Mouse (Mus musculus) limb, embryonic 14.5 days (tissue): ENCODE results near the gene Nabp1. TPM values are rescaled to one million over a fixed set of nuclear protein-coding genes. Genes with fewer than 3 reads are reported as not detected.

Source experiments
- ATAC-seq: fragments of 200-750 bp; cut with Nextera tagmentation; 2 replicates; pipeline ENCODE4 v1.8.0; 2017; ENCODE audit warnings: low read depth, moderate number of reproducible peaks, moderate TSS enrichment; ENCODE audit not compliant: low FRiP score
- DNase-seq: peaks from one replicate; pipeline ENCODE4 v3.0.0-alpha.2; 2015; ENCODE audit warnings: low spot score
- H3K27ac ChIP-seq: fragments of 300-500 bp; sonication (generic); replicated peaks from 2 replicates; pipeline ENCODE4 v1.5.1; 2014; ENCODE audit warnings: low read depth, mild to moderate bottlenecking, low read length, moderate library complexity, mixed read lengths
- H3K27me3 ChIP-seq: fragments of 300-500 bp; sonication (generic); 2 replicates; pipeline ENCODE4 v1.6.1; 2014; ENCODE audit warnings: low read length, mixed read lengths; ENCODE audit not compliant: control insufficient read depth, insufficient read depth
- H3K36me3 ChIP-seq: fragments of 300-500 bp; sonication (generic); 2 replicates; pipeline ENCODE4 v1.6.1; 2014; ENCODE audit warnings: mild to moderate bottlenecking, low read length, moderate library complexity, mixed read lengths; ENCODE audit not compliant: control insufficient read depth, insufficient read depth
- H3K4me1 ChIP-seq: fragments of 300-500 bp; sonication (generic); 2 replicates; pipeline ENCODE4 v1.6.1; 2014; ENCODE audit warnings: antibody characterized with exemption, low read length, mixed read lengths; ENCODE audit not compliant: control insufficient read depth, insufficient read depth
- H3K4me2 ChIP-seq: fragments of 300-500 bp; sonication (generic); replicated peaks from 2 replicates; pipeline ENCODE4 v1.6.1; 2014; ENCODE audit warnings: low read depth, mild to moderate bottlenecking, low read length, moderate library complexity; ENCODE audit not compliant: severe bottlenecking
- H3K4me3 ChIP-seq: fragments of 300-500 bp; sonication (generic); replicated peaks from 2 replicates; pipeline ENCODE4 v1.5.1; 2014; ENCODE audit warnings: low read length
- H3K9ac ChIP-seq: fragments of 300-500 bp; sonication (generic); 2 replicates; pipeline ENCODE4 v1.6.1; 2014; ENCODE audit warnings: mild to moderate bottlenecking, low read depth, low read length, moderate library complexity; ENCODE audit not compliant: severe bottlenecking
- H3K9me3 ChIP-seq: fragments of 300-500 bp; sonication (generic); 2 replicates; pipeline ENCODE4 v1.6.1; 2016; ENCODE audit warnings: low read length; ENCODE audit not compliant: control insufficient read depth
- POLR2A ChIP-seq: fragments of 200-500 bp; IDR thresholded peaks from 2 replicates; pipeline ENCODE4 v1.8.0; 2012; ENCODE audit warnings: inconsistent platforms, mild to moderate bottlenecking, moderate library complexity, borderline replicate concordance; ENCODE audit not compliant: insufficient read depth, insufficient read length; ENCODE audit errors: extremely low read depth
- WGBS: fragments of 180-500 bp; shearing (Covaris S2); extraction: QIAGEN DNeasy Blood & Tissue Kit; methylation state at CpG from one replicate; pipeline ENCODE4 v1.1.7; 2014; 5-methylcytosine and 5-hydroxymethylcytosine counted together
- polyA plus RNA-seq, 2 experiments: library from polyadenylated mRNA; depleted of rRNA in 1 of 2; stranded (reverse) in 1 of 2; unstranded in 1 of 2; fragments of >200 nt; fragmentation: Nextera tagmentation in 1 of 2; extraction: Ambion mirVana in 1 of 2; gene quantifications; 2 replicates each; pipeline versions ENCODE4 v1.2.1 to v1.2.3; 2012 to 2014

The Nabp1 gene
- polyA plus RNA-seq, 2 experiments = 7.0 to 8.6 TPM

- TF ChIP-seq POLR2A = no peak
- WGBS = 63% methylated on average over 8 of the region's 8 CpGs
- no peak for DNase-seq
- Histone ChIP-seq H3K27me3 (no peaks in the 10 kb centered on the region), H3K4me3 (no peak overlapping the region), H3K4me1 (no peaks in the 10 kb centered on the region), H3K9ac (no peak overlapping the region), H3K36me3 (no peaks in the 10 kb centered on the region), H3K27ac (no peak overlapping the region), H3K4me2 (no peak overlapping the region), H3K9me3 (no peaks in the 10 kb centered on the region)
- ATAC-seq = no peak
These were observed 31.6 kb upstream of the Nabp1 start for GRCm38 (mm10) chr1:51509776-51510175.

- Histone ChIP-seq H3K36me3 (no peaks in the 10 kb centered on the region), H3K27ac (no peak overlapping the region), H3K4me1 (no peaks in the 10 kb centered on the region), H3K4me2 (no peak overlapping the region), H3K9me3 (no peaks in the 10 kb centered on the region), H3K27me3 (no peaks in the 10 kb centered on the region), H3K9ac (no peak overlapping the region), H3K4me3 (no peak overlapping the region)
- ATAC-seq (no peak), DNase-seq (peak; percentile 32)
- TF ChIP-seq POLR2A = no peak
- 4% methylated on average over 7 of the region's 7 CpGs for WGBS
These were observed 30.9 kb upstream of the Nabp1 start for GRCm38 (mm10) chr1:51509083-51509482.

- Histone ChIP-seq H3K9me3 (no peaks in the 10 kb centered on the region), H3K27me3 (no peaks in the 10 kb centered on the region), H3K9ac (no peak overlapping the region), H3K4me1 (no peaks in the 10 kb centered on the region), H3K27ac (no peak overlapping the region), H3K4me2 (no peak overlapping the region), H3K4me3 (no peak overlapping the region), H3K36me3 (no peaks in the 10 kb centered on the region)
- TF ChIP-seq POLR2A = no peak
- DNase-seq = no peak
- 70% methylated on average over 3 of the region's 3 CpGs for WGBS
- ATAC-seq = no peak
These were observed 30.3 kb upstream of the Nabp1 start for GRCm38 (mm10) chr1:51508543-51508942.

GRCm38 (mm10) chr1:51507436-51507835 is 29.2 kb upstream of the Nabp1 start:
- no peak overlapping the region for H3K9ac ChIP-seq
- no peak overlapping the region for H3K4me2 ChIP-seq
- 84% methylated on average over 5 of the region's 5 CpGs for WGBS
- ATAC-seq (no peak), DNase-seq (no peak)
- no peaks in the 10 kb centered on the region for H3K36me3 ChIP-seq
- H3K9me3 ChIP-seq = no peaks in the 10 kb centered on the region
- H3K4me1 ChIP-seq = no peaks in the 10 kb centered on the region
- no peaks in the 10 kb centered on the region for H3K27me3 ChIP-seq
- TF ChIP-seq POLR2A = no peak
- no peak overlapping the region for H3K4me3 ChIP-seq
- H3K27ac ChIP-seq = no peak overlapping the region

- no peak overlapping the region for H3K4me2 ChIP-seq
- no peaks in the 10 kb centered on the region for H3K36me3 ChIP-seq
- no peaks in the 10 kb centered on the region for H3K9me3 ChIP-seq
- WGBS = 76% methylated on average over 4 of the region's 4 CpGs
- TF ChIP-seq POLR2A = no peak
- ATAC-seq (no peak), DNase-seq (no peak)
- no peak overlapping the region for H3K27ac ChIP-seq
- H3K27me3 ChIP-seq = no peaks in the 10 kb centered on the region
- H3K4me3 ChIP-seq = no peak overlapping the region
- H3K9ac ChIP-seq = no peak overlapping the region
- H3K4me1 ChIP-seq = no peaks in the 10 kb centered on the region
These were observed 28.0 kb upstream of the Nabp1 start for GRCm38 (mm10) chr1:51506236-51506635.

- Histone ChIP-seq H3K9ac (no peak overlapping the region), H3K27me3 (no peaks in the 10 kb centered on the region), H3K9me3 (no peaks in the 10 kb centered on the region), H3K27ac (no peak overlapping the region), H3K4me3 (no peak overlapping the region), H3K36me3 (no peaks in the 10 kb centered on the region), H3K4me2 (no peak overlapping the region), H3K4me1 (no peaks in the 10 kb centered on the region)
- TF ChIP-seq POLR2A = no peak
- no peak for DNase-seq
- no peak for ATAC-seq
- 88% methylated on average over 1 of the region's 1 CpGs for WGBS
These were observed 27.4 kb upstream of the Nabp1 start for GRCm38 (mm10) chr1:51505632-51506031.
